Mouse (Mus musculus) heart, postnatal 0 days (tissue): ENCODE data around the gene Crygd. TPM values are rescaled to one million over a fixed set of nuclear protein-coding genes. Genes with fewer than 3 reads are reported as not detected.

Source experiments
- ATAC-seq: fragments of 200-750 bp; cut with Nextera tagmentation; 2 replicates; pipeline ENCODE4 v1.8.0; 2017; ENCODE audit warnings: low read depth, moderate number of reproducible peaks, moderate library complexity; ENCODE audit not compliant: insufficient read depth
- DNase-seq: peaks from one replicate; pipeline ENCODE4 v3.0.0-alpha.2; 2016; ENCODE audit warnings: low spot score
- H3K27ac ChIP-seq: fragments of 300-500 bp; sonication (generic); 2 replicates; pipeline ENCODE4 v1.5.1; 2014; ENCODE audit warnings: low read depth, mild to moderate bottlenecking
- H3K27me3 ChIP-seq: fragments of 300-500 bp; sonication (generic); 2 replicates; pipeline ENCODE4 v1.6.1; 2014; ENCODE audit warnings: low read length, mixed read lengths; ENCODE audit not compliant: control insufficient read depth, insufficient read depth
- H3K36me3 ChIP-seq: fragments of 300-500 bp; sonication (generic); replicated peaks from 2 replicates; pipeline ENCODE4 v1.6.1; 2014; ENCODE audit warnings: low read length, mixed read lengths; ENCODE audit not compliant: control insufficient read depth, insufficient read depth
- H3K4me1 ChIP-seq: fragments of 300-500 bp; sonication (generic); 2 replicates; pipeline ENCODE4 v1.6.1; 2014; ENCODE audit warnings: antibody characterized with exemption; ENCODE audit not compliant: control insufficient read depth, insufficient read depth
- H3K4me2 ChIP-seq: fragments of 300-500 bp; sonication (generic); 2 replicates; pipeline ENCODE4 v1.6.1; 2014; ENCODE audit warnings: low read depth, mild to moderate bottlenecking, low read length, moderate library complexity
- H3K4me3 ChIP-seq: fragments of 300-500 bp; sonication (generic); 2 replicates; pipeline ENCODE4 v1.5.1; 2014; ENCODE audit warnings: low read depth, low read length
- H3K9ac ChIP-seq: fragments of 300-500 bp; sonication (generic); replicated peaks from 2 replicates; pipeline ENCODE4 v1.6.1; 2014; ENCODE audit warnings: low read depth, low read length, mixed read lengths
- H3K9me3 ChIP-seq: fragments of 300-500 bp; sonication (generic); replicated peaks from 2 replicates; pipeline ENCODE4 v1.6.1; 2016; ENCODE audit warnings: low read length; ENCODE audit not compliant: control insufficient read depth
- CTCF ChIP-seq: IDR thresholded peaks from 2 replicates; pipeline ENCODE4 v1.5.1; 2016; ENCODE audit warnings: antibody characterized with exemption, control low read depth, low read depth
- EP300 ChIP-seq: IDR thresholded peaks from 2 replicates; pipeline ENCODE4 v1.6.1; 2016; ENCODE audit warnings: antibody characterized with exemption, low read depth
- WGBS: fragments of 180-500 bp; shearing (Covaris S2); extraction: QIAGEN DNeasy Blood & Tissue Kit; methylation state at CpG from one replicate; pipeline ENCODE4 v1.1.7; 2014; 5-methylcytosine and 5-hydroxymethylcytosine counted together
- polyA plus RNA-seq: library from polyadenylated mRNA; unstranded; fragments of >200 nt; fragmentation: Nextera tagmentation; extraction: Ambion mirVana; gene quantifications from 2 replicates; pipeline ENCODE4 v1.2.1, GENCODE M21; 2015
- total RNA-seq: library from RNA; depleted of rRNA; stranded (reverse); fragments of >200 nt; gene quantifications from 2 replicates; pipeline ENCODE4 v1.2.3, GENCODE M21; 2014; ENCODE audit warnings: low replicate concordance

Gene Crygd
- total and polyA plus RNA-seq, 2 experiments from 2014 or later: not detected

DNA sequence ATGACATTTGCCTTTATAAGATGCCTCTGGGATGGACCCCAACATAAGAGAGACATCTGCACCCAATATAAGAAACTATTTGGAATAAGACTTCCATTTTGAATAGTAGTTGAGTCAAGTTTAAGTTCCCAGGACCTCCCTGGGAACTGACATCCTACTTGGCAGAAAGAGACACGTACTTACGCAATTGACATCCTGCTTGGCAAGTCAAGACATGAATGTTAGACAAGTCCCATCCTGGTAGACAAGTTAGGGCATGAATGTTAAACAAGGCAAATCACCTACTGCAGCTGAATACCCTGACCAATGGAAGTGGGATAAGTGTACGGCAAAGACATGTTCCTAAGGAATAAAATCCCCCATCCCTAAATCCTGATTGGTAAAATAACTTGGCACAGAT lies 21.4 kb downstream of the Crygd start:
- 93% methylated on average over 3 of the region's 3 CpGs for WGBS
- Histone ChIP-seq H3K27me3 (no peaks in the 10 kb centered on the region), H3K36me3 (no peaks in the 10 kb centered on the region), H3K9ac (no peak overlapping the region), H3K4me2 (no peak overlapping the region), H3K27ac (no peak overlapping the region), H3K4me1 (no peaks in the 10 kb centered on the region), H3K9me3 (0 out of 2 replicates have a peak, but pooled peaks cover 3% of the 10 kb centered on the region), H3K4me3 (no peak overlapping the region)
- ATAC-seq (no peak), DNase-seq (no peak)
- TF ChIP-seq EP300: no peak
- TF ChIP-seq CTCF: no peak

DNA sequence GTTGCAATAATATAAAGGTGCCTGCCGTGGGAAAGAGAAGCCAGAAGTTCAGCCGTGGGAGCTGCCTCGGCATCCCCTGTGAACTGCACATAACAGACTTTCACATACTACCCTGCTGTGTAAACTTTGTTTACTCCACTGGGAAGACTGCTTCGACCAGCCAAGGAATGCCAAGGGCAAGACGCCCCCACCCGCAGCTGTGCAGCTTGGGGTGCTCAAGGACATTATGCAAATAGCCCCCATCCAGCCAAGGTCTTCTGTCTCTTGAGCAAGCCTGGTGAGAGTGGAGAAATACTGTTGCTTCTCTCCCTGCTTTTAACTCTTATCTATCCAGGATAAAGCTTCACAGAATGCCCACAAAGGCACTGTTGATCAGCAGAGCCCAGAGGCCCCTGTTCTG lies 22.4 kb downstream of the Crygd start:
- Histone ChIP-seq H3K9ac (no peak overlapping the region), H3K27me3 (no peaks in the 10 kb centered on the region), H3K4me2 (no peak overlapping the region), H3K9me3 (0 out of 2 replicates have a peak, but pooled peaks cover 3% of the 10 kb centered on the region), H3K4me1 (no peaks in the 10 kb centered on the region), H3K27ac (no peak overlapping the region), H3K36me3 (no peaks in the 10 kb centered on the region), H3K4me3 (no peak overlapping the region)
- no peak for ATAC-seq
- DNase-seq: no peak
- WGBS: 59% methylated on average over 6 of the region's 6 CpGs
- TF ChIP-seq EP300 (no peak), CTCF (no peak)

DNA sequence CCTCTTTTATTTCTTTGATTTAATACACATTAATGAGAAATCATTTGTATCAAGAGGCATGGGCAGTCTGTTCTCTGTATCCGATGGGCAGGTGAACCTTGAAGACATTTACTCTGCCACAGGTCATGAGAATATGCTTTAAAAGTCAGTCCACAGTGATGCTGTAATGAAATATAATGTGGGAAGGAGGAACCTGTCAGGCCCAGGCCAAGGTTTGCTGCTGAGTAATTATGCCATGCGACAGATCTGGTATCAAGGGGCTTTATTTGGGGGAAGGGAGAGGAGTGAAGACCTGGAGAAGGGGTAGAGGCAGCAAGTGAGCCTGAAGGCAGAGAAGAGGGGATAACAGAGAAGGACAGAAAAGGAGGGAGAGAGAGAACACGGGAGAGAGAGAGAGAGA lies 23.6 kb downstream of the Crygd start:
- Histone ChIP-seq H3K36me3 (no peaks in the 10 kb centered on the region), H3K27ac (no peak overlapping the region), H3K4me1 (no peaks in the 10 kb centered on the region), H3K27me3 (no peaks in the 10 kb centered on the region), H3K4me3 (no peak overlapping the region), H3K9ac (no peak overlapping the region), H3K4me2 (no peak overlapping the region), H3K9me3 (0 out of 2 replicates have a peak, but pooled peaks cover 3% of the 10 kb centered on the region)
- 64% methylated on average over 3 of the region's 3 CpGs for WGBS
- DNase-seq (no peak), ATAC-seq (no peak)
- TF ChIP-seq EP300 (no peak), CTCF (no peak)

DNA sequence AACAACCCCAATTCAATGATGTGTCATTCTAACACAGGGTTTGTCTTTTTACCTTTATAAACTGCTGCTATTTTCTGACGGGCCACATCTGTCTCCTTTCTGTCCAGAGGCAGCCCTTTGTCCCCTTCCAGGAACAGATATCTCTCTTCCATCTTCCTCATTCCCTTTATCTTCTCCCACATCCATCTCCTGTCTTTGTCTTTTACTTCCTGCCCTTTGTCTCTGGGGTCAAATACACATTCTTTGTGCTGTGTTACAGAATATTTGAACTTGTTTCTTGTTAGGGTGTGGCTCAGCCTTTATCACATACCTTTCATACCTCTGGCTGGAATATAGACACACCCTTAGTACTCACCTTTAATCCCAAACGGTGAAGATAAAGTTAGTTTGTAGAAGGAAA lies 25.7 kb downstream of the Crygd start:
- DNase-seq (no peak), ATAC-seq (no peak)
- Histone ChIP-seq H3K4me1 (no peaks in the 10 kb centered on the region), H3K4me2 (no peak overlapping the region), H3K9ac (no peak overlapping the region), H3K9me3 (0 out of 2 replicates have a peak, but pooled peaks cover 3% of the 10 kb centered on the region), H3K4me3 (no peak overlapping the region), H3K27ac (no peak overlapping the region), H3K36me3 (no peaks in the 10 kb centered on the region), H3K27me3 (no peaks in the 10 kb centered on the region)
- 47% methylated on average over 2 of the region's 2 CpGs for WGBS
- TF ChIP-seq CTCF: no peak

DNA sequence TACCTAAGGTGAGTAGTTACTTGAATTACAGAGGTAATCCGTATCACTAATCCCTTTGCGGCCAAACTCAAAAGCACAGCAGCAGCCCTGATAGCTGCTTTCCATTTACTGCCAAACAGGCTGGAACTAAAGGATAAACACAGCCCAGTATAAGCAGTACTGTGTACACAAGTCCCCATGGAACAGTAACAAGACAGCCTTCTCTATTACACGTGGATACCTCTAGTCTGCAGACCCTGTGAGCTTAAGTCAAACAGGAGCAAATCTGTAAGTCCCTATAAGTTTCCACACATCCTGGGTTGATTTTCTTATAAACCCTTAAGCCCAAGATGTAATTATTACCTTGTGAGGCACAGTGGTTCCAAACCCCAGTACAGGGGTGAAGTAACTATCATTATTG lies 27.7 kb downstream of the Crygd start:
- DNase-seq (no peak), ATAC-seq (no peak)
- TF ChIP-seq EP300: no peak
- no peak for TF ChIP-seq CTCF
- 0 out of 2 replicates have a peak, but pooled peaks cover 3% of the 10 kb centered on the region for H3K9me3 ChIP-seq
- no peak overlapping the region for H3K9ac ChIP-seq
- H3K27me3 ChIP-seq: no peaks in the 10 kb centered on the region
- H3K4me2 ChIP-seq: no peak overlapping the region
- no peak overlapping the region for H3K27ac ChIP-seq
- no peaks in the 10 kb centered on the region for H3K4me1 ChIP-seq
- H3K36me3 ChIP-seq: no peaks in the 10 kb centered on the region
- no peak overlapping the region for H3K4me3 ChIP-seq
- WGBS: 41% methylated on average over 3 of the region's 3 CpGs

DNA sequence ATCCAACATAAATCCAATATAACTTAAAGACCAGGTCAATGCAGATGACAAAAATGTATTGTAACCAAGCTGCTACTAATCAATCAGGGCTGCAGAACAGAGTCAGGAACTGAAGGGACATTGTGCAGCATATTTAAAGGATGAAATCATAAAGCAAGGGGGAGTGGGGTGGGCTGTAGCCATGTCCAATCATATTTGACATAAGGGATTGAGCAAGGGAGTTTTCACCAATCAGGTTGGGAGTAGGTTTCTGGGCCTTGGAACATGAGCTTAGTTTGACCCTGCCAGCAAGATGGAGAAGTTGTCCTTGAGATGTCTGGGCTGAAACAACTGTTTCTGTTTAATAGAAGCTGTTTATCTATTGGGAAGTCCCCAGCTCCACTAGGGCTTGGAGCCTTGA lies 30.6 kb downstream of the Crygd start, which contains the start of gene Akr1cl:
Gene Akr1cl (minus strand): TSS at position 119 of the 400 bp plus-strand sequence.
- Histone ChIP-seq H3K27me3 (no peaks in the 10 kb centered on the region), H3K36me3 (no peaks in the 10 kb centered on the region), H3K4me3 (no peak within 1 kb of the TSS), H3K4me1 (no peaks in the 10 kb centered on the region), H3K27ac (no peak within 1 kb of the TSS), H3K4me2 (no peak within 1 kb of the TSS), H3K9me3 (0 out of 2 replicates have a peak, but pooled peaks cover under 1% of the 10 kb centered on the region), H3K9ac (no peak within 1 kb of the TSS)
- DNase-seq: no peak
- no peak for ATAC-seq
- TF ChIP-seq CTCF: no peak
- no peak for TF ChIP-seq EP300
